Mouse (Mus musculus) left cerebral cortex, postnatal 4 days (tissue): Measurements from ENCODE around the gene Trappc3. TPM values are rescaled to one million over a fixed set of nuclear protein-coding genes. Genes with fewer than 3 reads are reported as not detected.
A peak's percentile ranks its signal among the peaks of the same experiment; 100 is the strongest.

Experiments used
- DNase-seq: peaks from one replicate; pipeline ENCODE4 v3.0.0-alpha.2; 2022
- intact Hi-C: fragments of 180-260 bp; cut with DNase I; formaldehyde crosslinking; loops from one replicate; pipeline ENCODE4 v1.15.1; 2025
- total RNA-seq, 2 experiments: library from RNA; stranded (reverse); gene quantifications; 2 replicates each; pipeline ENCODE4 v1.2.3; 2021

The Trappc3 gene
- total RNA-seq, 2 experiments from 2014 or later = 102 to 105 TPM

DNA sequence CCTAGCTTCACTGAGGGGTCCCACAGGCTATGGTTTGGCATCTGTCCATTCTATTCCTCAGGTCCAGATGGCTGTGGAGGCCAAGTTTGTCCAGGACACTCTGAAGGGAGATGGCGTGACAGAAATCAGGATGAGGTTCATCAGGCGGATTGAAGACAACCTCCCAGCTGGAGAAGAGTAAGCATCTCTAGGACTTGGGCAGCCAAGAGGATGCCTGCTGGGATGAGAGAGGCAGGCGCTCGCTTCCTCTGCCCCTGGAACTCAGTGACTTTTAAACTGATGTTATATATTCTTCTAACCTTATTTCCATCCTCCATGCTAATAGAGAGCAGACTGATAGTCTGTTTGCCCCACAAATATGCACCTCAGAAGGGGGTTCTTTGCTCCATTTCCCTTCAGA lies 13.0 kb downstream of the Trappc3 start:
- intact Hi-C loops = loop anchor here (5.0 kb wide), 1 partner anchor 48 kb away; no protein-coding TSS in a partner anchor
- DNase-seq = peak; percentile 37

DNA sequence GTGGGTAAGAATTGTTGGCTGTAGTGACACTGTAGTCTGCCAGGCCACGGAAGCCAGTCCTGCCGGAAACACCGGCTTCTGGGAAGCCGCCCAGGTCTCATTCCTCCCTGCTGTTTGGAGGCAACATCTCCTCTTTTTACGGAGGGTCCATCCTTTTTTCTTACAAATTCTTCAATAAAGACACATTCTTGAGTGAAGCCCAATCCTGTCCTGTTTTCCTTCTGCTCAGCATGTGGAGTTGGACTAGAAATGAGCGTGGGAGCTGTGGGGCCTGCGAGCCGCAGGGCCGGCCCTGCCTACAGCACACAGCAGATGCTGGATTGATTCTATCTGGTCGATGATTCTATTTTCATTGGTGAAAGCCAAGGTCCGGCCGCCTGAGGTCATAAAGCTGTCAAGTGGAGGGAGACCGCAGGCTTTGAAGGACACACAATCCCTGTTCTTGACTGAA lies 13.6 kb downstream of the Trappc3 start:
- intact Hi-C loops = loop anchor here (5.0 kb wide), 1 partner anchor 48 kb away; no protein-coding TSS in a partner anchor
- peak; percentile 74 for DNase-seq

GRCm38 (mm10) chr4:126277906-126278564 lies 15.9 kb downstream of the Trappc3 start:
- intact Hi-C loops = loop anchor here (5.0 kb wide), 1 partner anchor 51 kb away; no protein-coding TSS in a partner anchor
- peak; percentile 57 for DNase-seq

GRCm38 (mm10) chr4:126278565-126278915 lies 16.4 kb downstream of the Trappc3 start:
- intact Hi-C loops = loop anchor here (5.0 kb wide), 1 partner anchor 51 kb away; no protein-coding TSS in a partner anchor
- DNase-seq = no peak

- intact Hi-C loops = loop anchor here (5.0 kb wide), 1 partner anchor 52 kb away; no protein-coding TSS in a partner anchor
Measured at GRCm38 (mm10) chr4:126278961-126279360, 16.8 kb downstream of the Trappc3 start.

GRCm38 (mm10) chr4:126281706-126282105 lies 19.6 kb downstream of the Trappc3 start:
- intact Hi-C loops = no loop called here
- DNase-seq = no peak

More at GRCm38 (mm10) chr4:126278961-126279360, 16.8 kb downstream of the Trappc3 start:
- DNase-seq = no peak

GRCm38 (mm10) chr4:126283582-126283981 lies 21.5 kb downstream of the Trappc3 start:
- DNase-seq = no peak
- intact Hi-C loops = no loop called here

DNA sequence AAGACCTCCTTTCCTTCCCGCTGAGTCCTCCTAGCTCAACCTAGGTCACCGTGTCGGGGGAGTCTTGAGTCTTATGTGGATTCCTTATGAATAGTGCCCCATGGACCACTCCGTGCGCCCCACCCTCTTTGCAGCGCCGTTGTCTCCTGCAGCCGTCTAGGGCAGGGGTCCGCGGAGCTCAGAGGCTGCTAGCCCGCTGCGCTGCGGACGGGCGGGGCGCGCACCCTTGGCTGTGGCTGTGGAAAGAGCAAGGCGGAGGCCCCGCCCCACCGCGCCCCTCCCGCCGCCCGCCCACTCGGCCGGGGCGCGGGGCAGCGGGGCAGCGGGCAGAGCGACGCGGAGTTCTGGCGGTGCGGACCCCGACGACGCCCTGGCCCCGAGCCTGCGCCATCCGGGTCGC lies 24.4 kb downstream of the Trappc3 start, which contains the start of gene Col8a2:
Gene Col8a2 (plus strand): TSS at position 302 of the 400 bp plus-strand sequence.
- intact Hi-C loops = no loop called here
- DNase-seq = no peak

DNA sequence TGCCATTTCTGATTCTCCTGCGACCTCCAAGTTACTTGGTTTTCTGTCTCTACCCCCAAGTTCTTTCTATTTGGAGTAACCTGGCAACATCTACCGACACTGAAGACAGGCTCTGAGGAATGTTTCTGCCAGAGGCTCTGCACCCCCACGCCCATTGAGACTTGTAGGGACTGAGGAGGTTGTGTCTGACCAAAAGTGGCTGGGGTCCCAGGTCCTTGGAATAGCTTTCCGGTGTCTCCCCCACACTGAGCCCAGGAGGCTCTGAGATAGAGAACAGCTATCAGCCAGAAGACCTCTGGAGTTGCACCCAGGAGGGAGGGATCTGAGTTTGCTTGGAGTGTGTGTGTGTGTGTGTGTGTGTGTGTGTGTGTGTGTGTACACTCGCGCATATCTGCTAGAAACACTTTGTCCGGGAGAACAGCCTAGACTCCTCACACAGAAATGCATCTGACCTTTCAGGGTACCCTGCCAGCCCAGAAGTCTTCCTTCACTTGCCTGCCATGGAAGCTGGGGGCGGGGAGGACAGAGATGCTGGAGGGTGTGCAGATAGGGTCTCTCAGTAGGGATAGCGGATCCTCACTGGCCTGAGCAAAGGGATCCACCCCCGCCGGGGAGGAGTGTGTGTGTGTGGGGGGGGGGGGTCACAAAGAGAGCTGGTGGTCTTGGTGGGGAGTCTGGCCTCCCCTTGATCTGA lies 25.3 kb downstream of the Trappc3 start:
- no peak for DNase-seq

GRCm38 (mm10) chr4:126288085-126288666 lies 26.1 kb downstream of the Trappc3 start:
- DNase-seq = no peak
- intact Hi-C loops = no loop called here

More for the DNA sequence above, 25.3 kb downstream of the Trappc3 start:
- intact Hi-C loops = no loop called here

DNA sequence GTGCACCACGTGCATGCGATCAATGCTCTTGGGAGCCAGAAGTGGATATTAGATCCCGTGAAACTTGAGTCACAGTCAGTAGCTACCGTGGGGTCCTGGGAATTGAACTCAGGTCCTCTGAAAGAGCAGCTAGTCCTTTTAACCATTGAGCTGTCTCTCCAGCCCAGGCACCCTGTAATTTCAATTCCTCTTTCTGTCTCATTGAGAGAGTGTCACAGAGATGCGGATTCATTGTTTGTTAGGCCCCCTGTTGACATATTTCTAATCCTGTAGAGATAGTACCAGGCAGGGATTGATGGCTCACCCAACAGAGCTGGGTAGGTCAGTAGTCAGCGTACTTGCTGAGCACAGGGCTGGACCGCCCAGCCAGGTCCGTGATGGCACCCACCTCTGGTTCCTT lies 28.2 kb downstream of the Trappc3 start:
- DNase-seq = no peak
- intact Hi-C loops = no loop called here

GRCm38 (mm10) chr4:126291196-126291595 lies 29.1 kb downstream of the Trappc3 start:
- DNase-seq = no peak
- intact Hi-C loops = no loop called here

- intact Hi-C loops = no loop called here
- no peak for DNase-seq
Measured at GRCm38 (mm10) chr4:126295152-126295551, 33.0 kb downstream of the Trappc3 start.

DNA sequence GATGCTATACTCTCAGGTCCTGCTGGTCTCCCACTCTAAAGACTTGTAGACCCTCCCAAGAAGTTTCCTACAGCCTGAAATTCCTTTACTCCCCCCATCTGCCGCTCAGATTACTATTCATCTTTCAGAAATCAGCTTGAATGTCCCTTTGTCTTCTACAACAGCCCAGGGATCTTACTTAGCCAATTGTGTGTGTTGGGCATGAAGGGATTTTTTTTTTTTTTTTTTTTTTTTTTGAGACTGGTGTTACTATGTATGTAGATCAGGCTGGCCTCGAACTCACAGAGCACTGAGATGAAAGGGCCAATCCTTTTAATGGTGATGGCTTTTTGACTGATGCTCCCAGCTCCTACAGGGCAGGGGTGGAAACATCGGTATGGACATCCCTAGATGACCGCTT lies 33.8 kb downstream of the Trappc3 start:
- DNase-seq = no peak
- intact Hi-C loops = no loop called here

DNA sequence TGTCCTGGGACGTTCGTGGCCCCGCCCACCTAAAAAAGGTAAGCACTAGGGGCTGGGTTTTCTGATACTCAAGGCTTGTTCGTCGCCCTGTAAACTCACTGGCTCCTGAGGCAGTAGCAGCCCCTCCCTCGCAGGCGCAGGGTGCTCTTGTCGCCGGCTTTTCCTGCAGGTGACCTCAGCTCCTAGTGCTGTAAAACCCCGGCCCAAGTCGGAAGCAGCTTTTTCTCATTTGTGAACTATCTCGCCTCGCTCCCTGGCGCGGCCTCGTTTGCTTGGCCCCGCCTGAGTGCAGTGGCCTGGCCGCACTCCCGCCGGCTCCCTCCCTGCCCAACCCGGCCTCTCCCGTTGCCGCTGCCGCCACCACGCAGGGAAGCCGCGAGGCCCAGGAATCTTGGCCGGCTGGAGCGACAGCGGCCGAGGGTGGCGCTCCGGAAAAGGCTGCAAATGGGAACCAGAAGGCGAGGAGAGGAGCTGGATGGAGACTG lies 34.5 kb downstream of the Trappc3 start:
- intact Hi-C loops = no loop called here
- peak; percentile 58 for DNase-seq

- intact Hi-C loops = no loop called here
- no peak for DNase-seq
Measured at GRCm38 (mm10) chr4:126300916-126301583, 38.9 kb downstream of the Trappc3 start.

- intact Hi-C loops = no loop called here
- no peak for DNase-seq
Measured at GRCm38 (mm10) chr4:126301584-126302309, 39.6 kb downstream of the Trappc3 start.

GRCm38 (mm10) chr4:126303877-126304276 lies 41.8 kb downstream of the Trappc3 start:
- DNase-seq = no peak
- intact Hi-C loops = no loop called here

DNA sequence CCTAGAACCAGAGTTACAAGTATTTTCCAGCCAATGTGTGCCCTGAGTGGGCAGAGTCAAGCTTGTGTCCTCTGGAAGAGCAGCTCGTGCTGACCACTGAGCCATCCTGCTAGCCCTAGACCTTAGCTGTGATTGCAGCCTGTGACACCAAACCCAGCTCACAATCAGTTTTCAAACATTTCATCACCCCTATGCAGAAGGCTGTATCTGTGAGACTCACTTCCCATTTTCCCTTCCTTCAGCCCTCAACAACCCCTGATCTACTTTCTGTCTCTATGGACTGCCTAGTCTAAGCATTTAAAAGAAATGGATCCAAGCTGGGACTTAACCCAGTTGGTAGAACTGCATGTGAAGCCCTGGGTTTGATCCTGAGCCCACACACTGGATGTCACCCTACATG lies 43.3 kb downstream of the Trappc3 start:
- DNase-seq = no peak
- intact Hi-C loops = no loop called here

DNA sequence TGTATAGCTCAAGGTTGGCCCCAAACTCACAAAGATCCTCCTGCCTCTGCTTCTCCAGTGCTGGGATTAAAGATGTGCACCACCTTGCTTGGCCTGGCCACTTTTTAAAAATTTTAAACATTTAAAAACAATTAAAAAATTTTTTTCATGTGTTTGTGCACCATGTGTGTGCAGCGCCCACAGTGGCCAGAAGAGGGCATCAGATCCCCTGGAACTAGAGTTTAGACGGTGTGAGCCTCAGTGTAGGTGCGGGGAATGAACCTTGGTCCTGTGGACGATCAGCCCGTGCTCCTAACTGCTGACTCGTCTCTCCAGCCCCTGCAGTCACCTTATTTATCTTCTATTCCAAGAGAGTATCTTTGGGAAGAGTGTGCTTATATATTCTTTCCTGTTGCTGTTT lies 43.9 kb downstream of the Trappc3 start:
- DNase-seq = no peak
- intact Hi-C loops = no loop called here
